Mouse (Mus musculus) lung, embryonic 15.5 days (tissue): ENCODE measurements around the gene Tbpl1. TPM values are rescaled to one million over a fixed set of nuclear protein-coding genes. Genes with fewer than 3 reads are reported as not detected.

Experiments
- ATAC-seq: fragments of 200-750 bp; cut with Nextera tagmentation; 2 replicates; pipeline ENCODE4 v1.8.0; 2017; ENCODE audit warnings: moderate number of reproducible peaks, borderline replicate concordance; ENCODE audit not compliant: low FRiP score, low TSS enrichment; ENCODE audit errors: extremely low read depth
- H3K27ac ChIP-seq: fragments of 300-500 bp; sonication (generic); 2 replicates; pipeline ENCODE4 v1.5.1; 2015; ENCODE audit warnings: moderate library complexity, mild to moderate bottlenecking, inconsistent platforms
- H3K27me3 ChIP-seq: fragments of 300-500 bp; sonication (generic); 2 replicates; pipeline ENCODE4 v1.6.1; 2015; ENCODE audit warnings: inconsistent platforms
- H3K36me3 ChIP-seq: fragments of 300-500 bp; sonication (generic); 2 replicates; pipeline ENCODE4 v1.6.1; 2015; ENCODE audit warnings: inconsistent platforms
- H3K4me1 ChIP-seq: fragments of 300-500 bp; sonication (generic); 2 replicates; pipeline ENCODE4 v1.6.1; 2015; ENCODE audit warnings: inconsistent platforms
- H3K4me2 ChIP-seq: fragments of 300-500 bp; sonication (generic); 2 replicates; pipeline ENCODE4 v1.6.1; 2015; ENCODE audit warnings: inconsistent platforms, mild to moderate bottlenecking, moderate library complexity
- H3K4me3 ChIP-seq: fragments of 300-500 bp; sonication (generic); 2 replicates; pipeline ENCODE4 v1.5.1; 2015; ENCODE audit warnings: mild to moderate bottlenecking, inconsistent platforms
- H3K9ac ChIP-seq: fragments of 300-500 bp; sonication (generic); 2 replicates; pipeline ENCODE4 v1.6.1; 2015; ENCODE audit warnings: inconsistent platforms
- H3K9me3 ChIP-seq: fragments of 300-500 bp; sonication (generic); 2 replicates; pipeline ENCODE4 v1.6.1; 2016; ENCODE audit warnings: inconsistent platforms
- WGBS: fragments of 180-500 bp; shearing (Covaris S2); methylation state at CpG from one replicate; pipeline ENCODE4 v1.1.7; 2015; 5-methylcytosine and 5-hydroxymethylcytosine counted together
- polyA plus RNA-seq: library from polyadenylated mRNA; unstranded; fragments of >200 nt; fragmentation: Nextera tagmentation; extraction: Ambion mirVana; gene quantifications from 2 replicates; pipeline ENCODE4 v1.2.1, GENCODE M21; 2015

Tbpl1 gene
- polyA plus RNA-seq, 1 experiment from 2014 or later = 50.1 TPM

DNA sequence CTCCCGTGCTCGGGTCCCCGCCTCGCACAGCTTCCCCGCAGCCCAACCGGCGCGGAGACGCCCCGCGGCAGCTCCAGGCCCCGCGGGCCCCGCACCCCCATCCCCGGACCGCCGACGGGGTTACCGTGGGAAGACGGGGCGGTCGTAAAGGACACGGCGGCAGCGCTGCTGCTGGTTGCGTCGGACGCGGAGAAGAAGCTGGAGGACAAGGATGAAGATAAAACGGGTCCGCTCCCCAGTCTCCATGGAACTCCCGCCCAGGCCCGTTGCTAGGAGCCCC is 806 bp downstream of the Tbpl1 start:
- H3K27ac ChIP-seq = peak overlapping the region; percentile 74
- WGBS = under 1% methylated on average over 33 of the region's 33 CpGs
- ATAC-seq = no peak

GRCm38 (mm10) chr10:22730266-22730991 is 1.3 kb downstream of the Tbpl1 start:
- peak overlapping the region; percentile 90 for H3K9ac ChIP-seq
- peak overlapping the region; percentile 74 for H3K27ac ChIP-seq
- peak overlapping the region; percentile 97 for H3K4me3 ChIP-seq
- H3K4me1 ChIP-seq = peaks cover 26% of the 10 kb centered on the region
- peak overlapping the region; percentile 93 for H3K4me2 ChIP-seq
- WGBS = under 1% methylated on average over 36 of the region's 39 CpGs
- peak; percentile 63 for ATAC-seq
- no peaks in the 10 kb centered on the region for H3K9me3 ChIP-seq
- no peaks in the 10 kb centered on the region for H3K36me3 ChIP-seq
- no peaks in the 10 kb centered on the region for H3K27me3 ChIP-seq

More for the DNA sequence above, 806 bp downstream of the Tbpl1 start:
- Histone ChIP-seq H3K4me3 (peak overlapping the region; percentile 97), H3K9ac (peak overlapping the region; percentile 90), H3K27me3 (no peaks in the 10 kb centered on the region), H3K4me1 (peaks cover 26% of the 10 kb centered on the region), H3K9me3 (no peaks in the 10 kb centered on the region), H3K4me2 (peak overlapping the region; percentile 93), H3K36me3 (no peaks in the 10 kb centered on the region)

GRCm38 (mm10) chr10:22728257-22728656 is 3.5 kb downstream of the Tbpl1 start:
- 72% methylated on average over 1 of the region's 1 CpGs for WGBS

GRCm38 (mm10) chr10:22726295-22726694 is 5.4 kb downstream of the Tbpl1 start:
- H3K9me3 ChIP-seq = no peaks in the 10 kb centered on the region
- H3K4me3 ChIP-seq = no peak overlapping the region
- no peak overlapping the region for H3K27ac ChIP-seq
- H3K36me3 ChIP-seq = no peaks in the 10 kb centered on the region
- 80% methylated on average over 7 of the region's 7 CpGs for WGBS
- H3K27me3 ChIP-seq = no peaks in the 10 kb centered on the region
- no peak for ATAC-seq
- H3K4me1 ChIP-seq = peaks cover 19% of the 10 kb centered on the region
- no peak overlapping the region for H3K4me2 ChIP-seq
- no peak overlapping the region for H3K9ac ChIP-seq

More at GRCm38 (mm10) chr10:22728257-22728656, 3.5 kb downstream of the Tbpl1 start:
- H3K4me2 ChIP-seq = no peak overlapping the region
- peaks cover 26% of the 10 kb centered on the region for H3K4me1 ChIP-seq
- H3K36me3 ChIP-seq = no peaks in the 10 kb centered on the region
- H3K27me3 ChIP-seq = no peaks in the 10 kb centered on the region
- ATAC-seq = no peak
- H3K9ac ChIP-seq = no peak overlapping the region
- no peak overlapping the region for H3K27ac ChIP-seq
- H3K9me3 ChIP-seq = no peaks in the 10 kb centered on the region
- H3K4me3 ChIP-seq = no peak overlapping the region

- ATAC-seq = no peak
- Histone ChIP-seq H3K4me2 (no peak overlapping the region), H3K36me3 (no peaks in the 10 kb centered on the region), H3K4me3 (no peak overlapping the region), H3K9ac (no peak overlapping the region), H3K27ac (no peak overlapping the region), H3K4me1 (peaks cover 15% of the 10 kb centered on the region), H3K27me3 (no peaks in the 10 kb centered on the region), H3K9me3 (no peaks in the 10 kb centered on the region)
- WGBS = 45% methylated on average over 4 of the region's 4 CpGs
Observed at GRCm38 (mm10) chr10:22725166-22725565, 6.6 kb downstream of the Tbpl1 start.

DNA sequence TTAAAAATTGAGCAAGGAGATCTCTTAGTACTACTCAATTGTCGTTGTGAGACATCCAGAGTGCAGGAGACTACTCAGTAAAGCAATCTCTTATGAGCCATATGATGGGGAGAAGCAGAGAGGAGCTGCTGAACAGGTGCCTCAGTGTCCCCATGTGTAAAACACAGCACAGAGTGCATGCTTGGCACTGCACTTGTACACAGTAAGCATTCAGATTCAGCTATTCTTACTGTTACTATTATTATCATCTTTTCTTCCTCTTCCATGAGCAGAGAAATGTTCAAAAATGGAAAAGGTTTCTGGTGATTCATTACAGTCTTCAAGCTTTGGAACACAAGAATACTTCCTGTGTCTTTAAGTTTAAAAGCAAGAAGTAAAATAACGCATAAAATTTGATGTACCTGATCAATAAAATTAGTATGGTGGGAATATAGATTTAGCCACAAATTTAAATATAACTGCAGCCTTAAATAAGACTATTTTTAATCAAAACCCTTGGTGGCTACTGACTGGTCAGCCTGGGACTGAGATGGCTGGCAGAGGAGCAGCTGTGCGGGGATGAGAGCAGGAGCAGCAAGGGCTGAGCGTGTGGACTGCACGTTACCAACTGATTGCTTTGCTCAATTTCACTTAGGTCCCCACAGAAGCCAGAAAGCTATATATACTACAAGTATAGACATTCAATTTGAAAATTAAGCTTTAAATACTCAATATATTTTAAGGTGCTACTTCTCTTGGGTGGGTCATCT is 10.8 kb downstream of the Tbpl1 start:
- WGBS = 86% methylated on average over 5 of the region's 5 CpGs
- Histone ChIP-seq H3K36me3 (no peaks in the 10 kb centered on the region), H3K9me3 (no peaks in the 10 kb centered on the region), H3K4me3 (no peak overlapping the region), H3K4me1 (peaks cover 8% of the 10 kb centered on the region; the same call in 1 of the 2 replicates), H3K27ac (no peak overlapping the region), H3K27me3 (no peaks in the 10 kb centered on the region), H3K4me2 (no peak overlapping the region), H3K9ac (no peak overlapping the region)
- no peak for ATAC-seq

DNA sequence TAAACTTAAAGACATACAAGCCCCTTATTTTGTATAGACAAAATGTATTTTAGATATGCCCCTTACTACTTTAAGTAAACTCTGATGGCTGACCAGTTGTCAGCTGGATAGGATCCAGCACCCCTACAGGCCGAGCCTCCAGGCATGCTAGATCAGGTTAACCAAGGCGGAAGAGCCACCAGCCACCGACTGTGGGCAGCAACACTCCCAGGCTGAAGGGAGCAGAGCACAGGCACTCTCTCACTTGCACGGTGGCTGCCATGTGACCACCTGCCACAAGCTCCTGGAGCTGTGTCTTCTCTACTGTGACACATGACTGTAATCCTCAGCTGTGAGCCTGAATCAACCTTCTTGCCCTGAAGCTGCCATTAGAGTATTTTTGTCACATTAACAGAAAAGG is 13.3 kb downstream of the Tbpl1 start:
- WGBS = 54% methylated on average over 4 of the region's 4 CpGs

GRCm38 (mm10) chr10:22714520-22714919 is 17.2 kb downstream of the Tbpl1 start:
- 62% methylated on average over 4 of the region's 4 CpGs for WGBS
- 0 out of 2 replicates have a peak, but pooled peaks cover 8% of the 10 kb centered on the region for H3K36me3 ChIP-seq
- no peak overlapping the region for H3K4me3 ChIP-seq

More for the DNA sequence above, 13.3 kb downstream of the Tbpl1 start:
- H3K4me2 ChIP-seq = no peak overlapping the region
- H3K9me3 ChIP-seq = no peaks in the 10 kb centered on the region
- H3K4me3 ChIP-seq = no peak overlapping the region
- H3K4me1 ChIP-seq = peaks cover 12% of the 10 kb centered on the region; the same call in 1 of the 2 replicates
- H3K36me3 ChIP-seq = no peaks in the 10 kb centered on the region
- no peak overlapping the region for H3K9ac ChIP-seq
- no peak overlapping the region for H3K27ac ChIP-seq
- ATAC-seq = no peak
- no peaks in the 10 kb centered on the region for H3K27me3 ChIP-seq

GRCm38 (mm10) chr10:22712955-22713354 is 18.8 kb downstream of the Tbpl1 start:
- H3K4me2 ChIP-seq = no peak overlapping the region
- 27% methylated on average over 2 of the region's 2 CpGs for WGBS
- no peaks in the 10 kb centered on the region for H3K27me3 ChIP-seq
- no peak overlapping the region for H3K9ac ChIP-seq
- H3K4me3 ChIP-seq = no peak overlapping the region
- H3K27ac ChIP-seq = no peak overlapping the region
- H3K4me1 ChIP-seq = peaks cover 12% of the 10 kb centered on the region; the same call in 1 of the 2 replicates
- no peaks in the 10 kb centered on the region for H3K9me3 ChIP-seq
- H3K36me3 ChIP-seq = 0 out of 2 replicates have a peak, but pooled peaks cover 23% of the 10 kb centered on the region
- no peak for ATAC-seq

More at GRCm38 (mm10) chr10:22714520-22714919, 17.2 kb downstream of the Tbpl1 start:
- Histone ChIP-seq H3K9me3 (no peaks in the 10 kb centered on the region), H3K9ac (no peak overlapping the region), H3K27me3 (no peaks in the 10 kb centered on the region), H3K4me1 (peaks cover 12% of the 10 kb centered on the region; the same call in 1 of the 2 replicates), H3K4me2 (no peak overlapping the region), H3K27ac (no peak overlapping the region)
- ATAC-seq = no peak

GRCm38 (mm10) chr10:22710173-22710777 is 21.5 kb downstream of the Tbpl1 start:
- WGBS = 92% methylated on average over 13 of the region's 13 CpGs
- no peak for ATAC-seq

DNA sequence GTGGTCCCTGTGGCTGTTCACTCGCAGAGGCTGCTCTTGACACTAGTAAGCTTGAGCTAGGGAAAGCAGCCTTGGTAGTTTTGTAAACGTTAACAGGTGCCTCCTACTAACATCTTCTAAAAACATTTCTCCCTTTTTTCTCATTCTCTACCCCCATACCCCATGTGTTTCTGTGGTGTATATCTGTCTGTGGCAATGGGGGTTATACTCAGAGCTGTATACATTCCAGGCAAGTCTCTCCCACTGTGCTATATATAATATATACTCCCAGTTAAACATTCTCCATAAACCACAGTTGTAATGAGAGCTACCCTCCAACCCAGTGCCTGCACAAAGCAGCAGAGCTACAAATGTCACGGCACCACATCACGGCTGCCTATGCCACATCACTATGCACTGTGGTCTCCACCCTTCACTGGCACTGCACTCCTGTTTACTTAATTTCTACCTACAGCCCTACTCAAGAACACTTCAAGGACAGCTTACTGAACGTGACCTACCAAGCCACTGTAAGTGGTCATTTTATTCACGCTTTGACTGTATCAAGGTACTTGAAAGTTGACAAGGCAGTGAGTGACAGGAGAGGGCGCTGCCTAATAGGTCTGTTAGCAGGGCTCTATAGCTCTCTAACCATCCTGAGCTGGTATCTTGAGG is 23.4 kb downstream of the Tbpl1 start:
- H3K27me3 ChIP-seq = no peaks in the 10 kb centered on the region
- 70% methylated on average over 7 of the region's 7 CpGs for WGBS
- H3K36me3 ChIP-seq = peaks cover 50% of the 10 kb centered on the region
- H3K4me2 ChIP-seq = no peak overlapping the region
- ATAC-seq = peak; percentile 70; the same call in 1 of the 2 replicates
- no peak overlapping the region for H3K27ac ChIP-seq
- H3K4me1 ChIP-seq = 0 out of 2 replicates have a peak, but pooled peaks cover 3% of the 10 kb centered on the region
- no peaks in the 10 kb centered on the region for H3K9me3 ChIP-seq
- H3K9ac ChIP-seq = no peak overlapping the region
- no peak overlapping the region for H3K4me3 ChIP-seq

More at GRCm38 (mm10) chr10:22710173-22710777, 21.5 kb downstream of the Tbpl1 start:
- Histone ChIP-seq H3K4me3 (no peak overlapping the region), H3K9ac (no peak overlapping the region), H3K9me3 (no peaks in the 10 kb centered on the region), H3K27me3 (no peaks in the 10 kb centered on the region), H3K36me3 (peaks cover 40% of the 10 kb centered on the region), H3K4me1 (peaks cover 7% of the 10 kb centered on the region; the same call in 1 of the 2 replicates), H3K4me2 (no peak overlapping the region), H3K27ac (no peak overlapping the region)
